Mouse (Mus musculus) central nervous system, embryonic 18 days (tissue): ENCODE data around the gene 9930111J21Rik2. TPM values are rescaled to one million over a fixed set of nuclear protein-coding genes. Genes with fewer than 3 reads are reported as not detected.

ENCODE experiments used
- polyA plus RNA-seq: library from polyadenylated mRNA; depleted of rRNA; stranded (reverse); fragments of >200 nt; gene quantifications from 2 replicates; pipeline ENCODE4 v1.2.3, GENCODE M21; 2012; rRNA removed

The 9930111J21Rik2 gene
- 0.25 and 0.31 TPM in 2 replicates for polyA plus RNA-seq

DNA sequence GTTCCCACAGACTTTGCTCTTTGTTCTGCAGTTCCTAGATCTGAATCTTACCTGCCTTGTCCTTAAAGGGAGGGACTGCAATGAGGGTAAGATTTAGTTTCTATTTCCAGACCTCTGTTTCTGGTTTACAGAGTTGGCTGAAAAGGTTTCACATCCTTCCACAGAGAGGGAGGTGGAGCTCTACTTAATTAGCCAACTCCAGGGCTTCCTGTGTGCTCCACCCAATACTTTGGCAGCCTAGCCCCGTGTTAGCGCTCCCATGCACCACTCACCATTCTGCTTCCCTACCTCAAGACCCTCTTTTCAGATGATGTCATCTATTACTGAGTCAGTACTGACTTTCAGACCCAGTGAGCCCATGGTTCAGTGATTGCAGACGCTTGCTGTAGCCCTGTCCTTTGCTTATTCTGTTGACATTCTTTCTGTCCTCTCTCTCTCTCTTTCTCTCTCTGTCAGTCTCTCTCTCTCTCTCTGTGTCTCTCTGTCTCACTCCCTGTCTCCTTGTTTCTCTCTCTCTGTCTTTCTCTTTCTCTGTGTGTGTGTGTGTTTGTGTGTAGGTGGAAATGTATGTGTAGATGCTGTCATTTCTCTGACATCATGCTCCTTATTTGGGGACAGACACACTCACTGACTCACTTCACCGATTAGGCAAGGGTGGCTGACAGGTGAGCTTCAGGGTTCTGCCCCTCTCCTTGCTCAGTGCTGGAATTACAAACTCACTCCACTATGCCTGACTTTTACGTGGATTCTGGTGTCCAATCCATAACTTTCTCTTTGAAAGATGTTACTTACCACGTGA is at the start of gene 9930111J21Rik2:
TSS of gene 9930111J21Rik2 (minus strand) at position 150 of the 799 bp plus-strand sequence.

DNA sequence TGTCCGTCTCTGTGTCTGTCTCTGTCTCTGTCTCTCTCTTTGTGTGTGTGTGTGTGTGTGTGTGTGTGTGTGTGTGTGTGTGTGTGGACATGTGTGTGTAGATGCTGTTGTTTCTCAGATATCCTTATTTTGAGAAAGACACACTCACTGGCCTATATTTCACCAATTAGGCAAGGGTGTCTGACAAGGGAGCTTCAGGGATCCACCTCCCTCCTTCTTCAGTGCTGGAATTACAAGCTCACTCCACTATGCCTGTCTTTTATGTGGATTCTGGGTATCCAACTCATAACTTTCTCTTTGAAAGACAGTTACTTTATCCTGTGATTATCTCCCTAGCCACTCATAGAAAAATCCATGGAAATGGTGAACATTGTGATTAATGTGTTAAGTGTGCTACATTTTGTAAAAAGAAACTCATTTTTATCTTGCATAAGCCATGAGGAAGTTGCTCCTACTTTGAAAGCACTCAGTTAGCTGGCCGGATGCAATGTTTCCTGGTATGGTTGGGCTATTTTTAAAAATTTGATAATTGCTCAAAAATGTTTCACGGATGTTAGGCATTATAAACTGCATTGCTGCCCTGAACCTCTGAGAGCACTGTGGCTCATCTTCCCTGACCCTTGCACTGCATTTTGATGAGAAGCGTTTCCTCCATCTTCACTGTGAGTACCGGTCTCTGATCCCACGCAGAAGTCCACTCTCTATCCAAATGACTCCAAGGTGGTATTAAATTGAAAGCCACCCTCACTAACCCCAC is 25.1 kb upstream of the 9930111J21Rik2 start, which contains the start of gene Ifi47:
TSS of gene Ifi47 (plus strand) at position 587 of the 757 bp plus-strand sequence.

GRCm38 (mm10) chr11:49063713-49064469 is 12.8 kb upstream of the 9930111J21Rik2 start, which contains the start of gene Tgtp2:
Gene Tgtp2 (minus strand): TSS chr11:49064206.

DNA sequence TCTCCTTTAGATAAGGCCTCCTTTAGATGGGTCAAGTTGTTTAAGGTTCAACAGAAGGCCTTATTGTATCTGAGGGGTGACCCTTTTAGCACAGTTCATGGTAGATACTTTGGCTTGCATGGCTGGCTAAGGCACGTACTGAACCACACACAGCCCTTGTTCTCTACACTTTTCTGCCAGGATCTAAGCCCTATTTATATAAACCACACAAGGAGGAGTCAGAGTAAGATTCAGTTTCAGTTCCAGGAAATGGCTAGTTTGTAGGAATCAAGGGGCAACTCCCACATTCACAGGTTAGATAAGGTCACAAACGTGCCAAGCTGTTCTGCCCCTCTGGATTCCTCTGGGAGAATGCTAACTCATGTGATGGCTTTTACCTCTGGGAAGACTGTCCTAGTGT is 57.0 kb downstream of the 9930111J21Rik2 start, which contains the start of gene Tgtp1:
TSS of gene Tgtp1 (minus strand) at position 155 of the 400 bp plus-strand sequence.

GRCm38 (mm10) chr11:48991740-48992520 is 59.1 kb downstream of the 9930111J21Rik2 start, which contains the start of gene Gm12185:
Gene Gm12185 (minus strand): TSS chr11:48992226.

DNA sequence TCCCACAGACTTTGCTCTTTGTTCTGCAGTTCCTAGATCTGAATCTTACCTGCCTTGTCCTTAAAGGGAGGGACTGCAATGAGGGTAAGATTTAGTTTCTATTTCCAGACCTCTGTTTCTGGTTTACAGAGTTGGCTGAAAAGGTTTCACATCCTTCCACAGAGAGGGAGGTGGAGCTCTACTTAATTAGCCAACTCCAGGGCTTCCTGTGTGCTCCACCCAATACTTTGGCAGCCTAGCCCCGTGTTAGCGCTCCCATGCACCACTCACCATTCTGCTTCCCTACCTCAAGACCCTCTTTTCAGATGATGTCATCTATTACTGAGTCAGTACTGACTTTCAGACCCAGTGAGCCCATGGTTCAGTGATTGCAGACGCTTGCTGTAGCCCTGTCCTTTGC is 71.8 kb downstream of the 9930111J21Rik2 start, which contains the start of gene 9930111J21Rik1:
TSS of gene 9930111J21Rik1 (minus strand) at position 148 of the 400 bp plus-strand sequence.

GRCm38 (mm10) chr11:48978240-48978939 is 72.7 kb downstream of the 9930111J21Rik2 start, which contains the start of gene Olfr56:
Gene Olfr56 (plus strand): TSS chr11:48978889.

Other genes starting within 250 kb of the 9930111J21Rik2 start
- 35.3 and 38.0 TPM in 2 replicates for gene Trim41, start 233.9 kb downstream of the 9930111J21Rik2 start, polyA plus RNA-seq
- 6.5 and 7.1 TPM in 2 replicates for gene Trim7, start 225.1 kb downstream of the 9930111J21Rik2 start, polyA plus RNA-seq
- 23.2 and 25.2 TPM in 2 replicates for gene Gm12184, start 224.6 kb downstream of the 9930111J21Rik2 start, polyA plus RNA-seq
- gene Irgm1, start 179.6 kb downstream of the 9930111J21Rik2 start, polyA plus RNA-seq: 3.9 and 5.6 TPM in 2 replicates
- gene Gm5431, start 149.0 kb downstream of the 9930111J21Rik2 start, polyA plus RNA-seq: 0.06 and 0.20 TPM in 2 replicates
- gene Psme2b, start 105.1 kb downstream of the 9930111J21Rik2 start, polyA plus RNA-seq: 0.58 and 0.86 TPM in 2 replicates
- 0.03 and 0.04 TPM in 2 replicates for gene Olfr56, start 72.4 kb downstream of the 9930111J21Rik2 start, polyA plus RNA-seq
- gene 9930111J21Rik1, start 71.8 kb downstream of the 9930111J21Rik2 start, polyA plus RNA-seq: 0.11 and 0.12 TPM in 2 replicates
- gene Gm12185, start 59.0 kb downstream of the 9930111J21Rik2 start, polyA plus RNA-seq: 0.04 TPM in 2 replicates
- gene Tgtp1, start 57.1 kb downstream of the 9930111J21Rik2 start, polyA plus RNA-seq: 0.17 and 0.27 TPM in 2 replicates
- gene Tgtp2, start 13.0 kb upstream of the 9930111J21Rik2 start, polyA plus RNA-seq: 0.03 and 0.11 TPM in 2 replicates
- 0.60 and 1.1 TPM in 2 replicates for gene Ifi47, start 25.3 kb upstream of the 9930111J21Rik2 start, polyA plus RNA-seq
- not detected in 2 replicates for gene Olfr1396, start 63.6 kb upstream of the 9930111J21Rik2 start, polyA plus RNA-seq
- not detected in 2 replicates for gene Olfr1395, start 91.0 kb upstream of the 9930111J21Rik2 start, polyA plus RNA-seq
- gene Olfr1394, start 103.1 kb upstream of the 9930111J21Rik2 start, polyA plus RNA-seq: not detected in 2 replicates
- gene Btnl9, start 135.9 kb upstream of the 9930111J21Rik2 start, polyA plus RNA-seq: 0.03 and 0.27 TPM in 2 replicates
- 23.9 and 25.2 TPM in 2 replicates for gene Zfp62, start 152.1 kb upstream of the 9930111J21Rik2 start, polyA plus RNA-seq
- 52.4 and 55.8 TPM in 2 replicates for gene Mgat1, start 192.9 kb upstream of the 9930111J21Rik2 start, polyA plus RNA-seq
- 0.09 and 0.22 TPM in 2 replicates for gene Olfr1393, start 227.1 kb upstream of the 9930111J21Rik2 start, polyA plus RNA-seq
- gene Olfr1392, start 234.0 kb upstream of the 9930111J21Rik2 start, polyA plus RNA-seq: 0.08 and 0.23 TPM in 2 replicates